Mouse (Mus musculus) ovary, postnatal 14 days (tissue): Measurements from ENCODE around the gene Ereg.

Experiments
- DNase-seq: peaks from one replicate; pipeline ENCODE4 v3.0.0; 2022; ENCODE audit warnings: low spot score

The Ereg gene

DNA sequence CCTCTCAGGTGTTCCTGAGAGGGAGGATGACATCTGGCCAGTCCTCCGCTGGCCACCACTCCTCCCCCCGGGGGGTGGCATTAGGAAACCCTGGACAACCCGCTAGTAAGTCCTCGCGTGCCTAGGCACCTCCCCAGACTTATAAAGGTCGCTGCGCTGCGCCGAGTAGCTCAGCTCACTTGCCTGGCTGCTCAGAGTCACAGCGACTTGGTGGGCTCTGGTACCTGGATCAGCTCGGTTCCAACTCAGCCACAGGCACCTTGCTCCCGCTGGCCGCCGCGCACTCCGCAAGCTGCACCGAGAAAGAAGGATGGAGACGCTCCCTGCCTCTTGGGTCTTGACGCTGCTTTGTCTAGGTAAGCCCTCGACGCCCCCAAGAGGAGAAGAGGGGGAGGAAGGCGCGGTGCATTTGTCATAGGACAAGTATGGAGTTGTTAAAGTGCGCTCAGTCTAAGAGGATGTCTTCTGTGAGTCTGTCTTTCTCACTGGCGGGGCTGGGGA, at the start of gene Ereg:
Gene Ereg (plus strand): TSS at position 173 of the 501 bp plus-strand sequence.
- no peak for DNase-seq

DNA sequence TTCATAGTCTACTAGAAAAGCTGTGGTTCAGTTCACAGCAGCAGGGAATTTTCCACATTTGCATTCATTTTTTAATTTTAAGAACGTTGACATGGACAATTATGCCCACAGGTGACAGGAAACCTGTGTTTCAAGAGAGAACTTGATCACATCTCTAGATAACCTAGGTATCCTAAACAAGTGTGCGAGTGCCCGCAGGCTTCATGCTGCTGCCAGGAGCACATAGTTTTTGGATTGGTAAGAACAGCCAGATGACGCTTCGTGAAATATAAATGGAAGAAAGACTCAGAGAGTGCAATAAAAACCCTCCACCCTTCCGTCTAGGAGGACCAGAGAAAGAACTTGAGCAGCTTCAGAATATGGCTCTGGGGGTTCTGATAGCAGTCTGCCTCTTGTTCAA, 47.3 kb upstream of the Ereg start, which contains the start of gene Epgn:
Gene Epgn (plus strand): TSS at position 301 of the 400 bp plus-strand sequence.
- DNase-seq = no peak

DNA sequence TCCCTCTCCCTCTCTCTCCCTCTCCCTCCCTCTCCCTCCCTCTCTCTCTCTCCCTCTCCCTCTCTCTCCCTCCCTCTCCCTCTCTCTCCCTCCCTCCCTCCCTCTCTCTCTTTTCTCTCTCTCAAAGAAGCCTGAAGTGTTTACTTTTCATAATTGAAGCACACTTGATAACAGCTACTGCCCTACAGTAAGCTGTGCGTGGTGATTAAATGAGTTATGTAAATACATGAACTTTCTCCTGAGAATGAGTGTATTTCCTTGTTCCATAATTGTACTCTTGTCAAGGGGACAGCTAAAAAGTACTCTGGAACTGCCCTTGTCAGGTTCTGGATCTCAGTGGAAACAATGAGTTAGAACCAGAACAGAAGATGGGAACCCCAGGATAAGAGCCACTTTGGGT, 46.6 kb upstream of the Ereg start:
- DNase-seq = no peak

DNA sequence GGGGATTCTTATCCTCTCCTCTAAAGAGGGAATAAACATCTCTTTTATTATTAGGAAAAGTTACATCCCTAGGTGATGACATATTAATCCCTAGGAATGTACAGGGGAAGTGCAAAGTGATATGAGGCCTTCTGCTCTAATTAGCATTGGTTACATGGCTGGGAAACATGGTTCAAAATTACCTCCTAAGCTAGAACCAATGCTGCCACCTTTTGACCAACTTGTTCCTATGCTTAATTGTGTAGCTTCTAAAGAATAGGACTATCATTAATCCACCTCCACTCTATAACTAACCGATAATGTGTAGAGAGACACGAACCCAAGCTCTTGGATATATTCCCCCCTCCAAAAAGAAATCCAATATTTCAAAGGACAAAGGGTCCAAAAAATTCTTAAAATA, 43.8 kb upstream of the Ereg start:
- DNase-seq = no peak

DNA sequence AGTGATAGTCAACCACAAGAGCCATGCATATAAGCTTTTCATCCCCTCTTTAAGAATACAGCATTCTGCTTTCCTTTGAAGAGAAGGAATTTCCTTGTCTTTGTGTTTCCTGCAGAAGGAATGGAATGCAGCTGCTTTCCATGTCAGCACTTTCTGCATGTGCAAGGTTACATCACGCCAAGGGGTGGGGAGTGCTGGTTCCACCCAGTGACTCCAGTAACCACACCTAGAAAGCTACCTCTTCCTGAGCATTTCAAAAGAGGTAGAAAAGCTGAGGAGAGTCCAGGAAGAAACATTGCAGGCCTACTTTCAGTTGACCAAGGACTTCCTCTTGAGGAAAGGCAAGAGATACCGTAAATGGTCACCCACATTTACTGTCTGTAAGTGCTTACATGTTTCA, 39.1 kb upstream of the Ereg start:
- no peak for DNase-seq

DNA sequence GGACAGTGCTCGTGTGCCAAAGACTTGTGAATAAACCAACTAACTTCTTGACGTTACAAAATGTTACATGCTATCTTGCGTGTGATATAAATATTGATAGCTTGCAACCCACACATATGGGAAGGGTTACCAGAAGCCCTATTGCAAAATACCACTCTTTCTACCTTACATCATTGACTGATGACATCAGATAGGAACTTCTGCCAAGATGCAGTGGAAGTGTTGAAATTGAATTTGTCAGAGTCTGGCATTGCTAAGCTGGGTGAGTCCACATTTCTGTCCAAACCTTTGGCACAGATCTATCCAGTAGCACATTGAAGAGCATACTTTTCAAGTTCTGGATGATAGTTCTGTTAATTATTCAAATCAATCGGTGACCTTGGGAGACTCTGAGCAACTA, 37.8 kb upstream of the Ereg start:
- no peak for DNase-seq

DNA sequence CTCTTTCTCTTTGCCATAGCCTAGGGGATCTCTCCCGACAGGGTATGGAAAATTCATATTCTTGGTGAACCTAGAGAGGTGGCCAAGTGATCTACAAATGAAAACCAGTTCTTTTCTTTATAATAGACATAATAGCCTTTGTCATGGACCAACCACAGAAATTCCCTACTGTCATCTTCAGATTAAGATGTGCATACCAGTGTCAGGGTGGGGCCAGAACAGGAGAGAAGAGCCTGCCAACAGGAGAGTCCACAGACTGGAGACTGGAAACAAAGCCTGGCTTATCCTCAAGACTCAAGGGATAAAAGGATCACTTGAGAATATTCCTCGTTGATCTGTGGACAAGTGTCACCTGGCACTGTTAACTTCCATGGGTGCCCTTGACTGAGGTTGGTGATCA, 36.7 kb upstream of the Ereg start:
- DNase-seq = no peak

DNA sequence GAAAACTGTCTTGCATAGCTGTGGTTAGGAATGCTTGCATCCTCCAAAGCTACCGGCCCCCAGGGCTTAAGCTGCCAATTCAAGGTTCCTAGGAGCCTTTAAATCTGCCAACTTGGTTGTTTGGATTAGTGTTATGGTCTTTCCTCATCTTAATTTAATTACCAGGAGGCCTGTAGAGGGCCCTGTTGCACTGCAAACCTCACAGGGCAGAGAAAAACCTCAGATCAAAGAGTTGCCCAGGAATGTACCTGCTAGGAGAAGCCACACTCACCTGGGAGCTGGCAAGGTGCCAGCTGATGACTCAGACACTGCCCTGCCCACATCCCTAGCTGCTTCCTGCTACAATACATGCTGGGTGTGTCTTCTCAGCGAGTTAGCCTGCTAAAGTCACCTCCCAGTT, 35.9 kb upstream of the Ereg start:
- DNase-seq = peak; percentile 54

DNA sequence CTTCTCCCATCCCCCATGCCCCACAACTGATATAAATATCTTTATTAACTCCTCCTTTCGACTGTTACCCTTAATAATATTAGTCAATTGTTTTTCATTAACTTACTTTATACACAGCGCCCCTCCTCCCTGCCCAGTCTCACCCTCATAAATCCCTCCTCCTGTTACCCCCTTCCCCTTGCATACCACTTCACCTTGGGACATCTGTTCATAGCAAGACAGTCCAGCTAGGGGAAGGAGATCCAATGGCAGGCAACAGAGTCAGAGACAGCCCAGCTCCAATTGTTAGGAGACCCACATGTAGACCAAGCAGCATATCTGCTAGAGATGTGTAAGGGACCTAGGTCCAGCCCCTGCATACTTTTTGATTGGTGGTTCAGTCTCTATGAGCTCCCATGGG, 35.5 kb upstream of the Ereg start:
- DNase-seq = no peak

DNA sequence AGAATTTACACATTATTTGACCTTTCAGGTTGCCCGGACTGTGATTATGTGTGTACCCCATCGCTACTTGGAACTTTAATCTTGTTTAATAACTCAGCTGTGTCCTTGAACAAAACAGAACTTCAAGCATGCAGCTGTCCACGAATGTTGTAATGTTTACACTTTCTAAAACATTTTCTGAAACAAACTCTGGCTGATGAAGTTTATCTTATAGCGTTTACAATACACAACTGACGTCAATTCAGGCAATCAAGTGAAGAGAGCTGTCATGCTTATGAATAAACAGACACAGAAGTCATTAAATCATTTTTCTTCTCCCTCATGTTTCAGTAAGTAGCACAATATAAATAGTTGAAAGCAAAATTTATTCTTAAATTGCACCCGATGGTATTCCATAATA, 26.4 kb upstream of the Ereg start:
- no peak for DNase-seq

DNA sequence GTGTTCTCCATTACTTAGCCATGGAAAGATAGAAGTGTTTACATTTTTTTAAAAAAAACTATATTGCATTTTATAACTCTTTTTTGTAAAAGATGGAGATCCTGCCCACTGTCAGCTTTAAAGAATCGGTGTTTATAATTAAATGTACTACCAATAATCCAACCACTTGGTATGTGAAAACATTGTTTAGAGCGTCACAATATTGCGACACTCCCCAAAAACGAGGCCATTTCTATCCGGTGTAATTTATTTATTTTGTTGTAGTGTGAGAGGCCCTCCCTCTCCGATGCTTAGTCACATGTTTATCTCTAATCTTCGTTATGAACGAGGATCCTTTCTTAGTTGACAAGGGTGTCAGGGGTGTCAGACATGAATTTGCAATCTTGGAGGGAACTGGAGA, 26.0 kb upstream of the Ereg start:
- DNase-seq = no peak

DNA sequence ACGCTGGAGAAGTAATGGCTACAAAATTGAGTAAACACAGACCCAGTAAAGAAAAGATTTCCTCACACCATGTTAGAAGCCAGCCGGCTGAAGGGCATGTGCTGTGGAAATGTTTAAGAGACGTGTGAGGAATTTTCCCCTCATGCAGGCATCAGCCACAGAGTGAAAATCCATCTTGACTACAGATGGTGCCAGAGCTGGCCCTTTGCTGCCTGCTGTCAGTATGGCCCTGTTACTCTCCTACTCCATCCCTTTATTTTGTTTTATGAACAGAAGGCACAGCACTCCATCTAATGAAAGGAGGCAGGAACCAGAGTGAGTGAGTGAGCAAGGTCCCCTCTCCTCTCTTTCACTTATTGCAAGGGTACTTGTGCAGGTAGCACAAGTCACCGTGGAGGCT, 2.1 kb upstream of the Ereg start:
- DNase-seq = no peak

DNA sequence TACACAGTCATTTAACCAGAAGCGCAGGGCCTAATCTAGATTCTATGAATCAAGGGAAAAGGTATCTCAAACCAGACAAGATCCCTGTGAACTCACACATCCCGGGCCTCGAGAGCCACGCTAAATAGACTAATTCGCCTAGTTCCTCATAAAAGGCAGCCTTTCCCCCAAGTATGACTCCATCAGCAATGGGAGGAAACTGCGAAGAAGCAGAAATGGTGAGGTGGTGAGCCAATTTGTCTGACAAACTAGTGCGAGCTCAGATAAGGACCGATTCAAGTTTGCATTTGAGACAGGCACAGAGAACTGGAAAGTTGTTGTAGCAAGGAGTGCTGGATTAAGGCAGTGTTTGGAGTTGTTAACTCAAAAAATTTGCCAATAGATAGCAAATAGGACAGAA, 796 bp upstream of the Ereg start:
- no peak for DNase-seq

DNA sequence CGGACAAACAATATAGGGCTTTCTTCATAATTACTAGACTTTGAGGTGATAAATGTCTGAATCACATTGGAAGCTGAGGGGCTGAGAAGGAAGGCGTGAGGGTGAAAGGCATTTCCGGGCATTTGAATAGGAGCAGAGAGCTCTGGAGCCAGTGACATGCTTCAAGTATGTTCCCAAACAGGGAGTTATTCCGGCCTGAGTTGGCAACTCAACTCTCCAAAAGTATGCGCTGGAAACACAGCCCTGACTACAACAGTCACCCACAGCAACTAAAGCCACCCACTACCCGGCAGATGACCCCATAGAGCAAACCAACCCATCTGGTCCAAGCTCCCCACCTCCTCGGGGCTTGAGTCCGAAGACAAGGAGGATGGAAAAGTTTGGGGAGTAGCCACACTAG, 396 bp upstream of the Ereg start:
- DNase-seq = no peak

DNA sequence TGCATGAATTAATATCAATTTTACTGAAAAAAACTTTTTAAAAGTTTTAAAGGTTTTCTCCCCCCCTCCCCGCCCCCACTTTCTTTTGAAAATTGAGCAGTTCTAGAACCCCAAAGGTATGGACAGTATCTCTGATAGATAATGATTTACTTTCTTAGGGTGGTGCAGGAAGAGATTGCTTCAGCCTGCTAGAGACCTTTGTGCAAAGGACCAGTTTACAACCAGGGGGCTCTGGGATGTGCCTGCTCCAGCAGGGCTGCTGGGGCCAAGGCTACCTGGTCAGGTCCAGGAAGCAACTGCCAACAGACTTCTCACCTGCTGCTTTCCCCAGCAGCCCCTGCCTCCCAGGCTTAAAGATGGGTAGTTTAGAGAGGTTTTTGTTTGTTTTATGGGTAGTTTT, 599 bp downstream of the Ereg start:
- DNase-seq = no peak

DNA sequence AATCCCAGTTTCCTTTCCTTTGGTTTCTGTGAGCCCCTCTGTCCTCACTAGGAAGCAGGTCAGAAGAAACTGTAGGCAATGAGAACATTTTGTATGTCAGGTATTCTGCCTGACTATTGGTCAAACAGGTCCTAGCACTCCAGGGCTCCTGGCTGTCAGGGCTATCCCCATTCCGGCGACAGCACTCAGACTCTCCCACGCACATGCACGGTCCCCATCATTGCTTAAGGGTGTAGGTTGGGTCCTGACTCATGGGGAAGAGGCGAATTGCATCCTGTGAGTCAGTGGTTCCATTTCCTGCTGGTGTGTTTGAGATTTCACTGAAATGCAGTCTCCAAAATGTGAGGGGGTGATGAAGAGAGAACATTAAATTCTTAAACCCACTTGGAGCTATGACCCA, 8.6 kb downstream of the Ereg start:
- no peak for DNase-seq

DNA sequence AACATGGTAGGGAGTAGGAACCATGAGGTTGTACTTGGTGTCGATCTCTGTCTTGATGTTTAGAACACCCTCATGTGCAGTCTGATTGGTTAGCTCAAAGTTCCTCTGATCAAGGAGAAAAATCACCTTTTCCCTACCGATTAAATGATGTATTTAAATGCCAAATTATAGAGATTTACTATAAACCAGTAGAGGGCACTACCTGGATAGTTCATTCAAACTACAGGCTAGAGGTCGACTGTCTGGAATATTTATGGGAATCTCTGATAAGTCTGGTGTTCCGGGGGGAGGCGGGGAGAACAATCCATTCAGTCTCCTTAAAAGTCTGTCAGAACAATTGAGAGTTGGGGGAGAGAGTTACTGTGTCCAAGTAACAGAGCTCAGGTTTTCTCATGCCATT, 10.9 kb downstream of the Ereg start:
- DNase-seq = no peak

DNA sequence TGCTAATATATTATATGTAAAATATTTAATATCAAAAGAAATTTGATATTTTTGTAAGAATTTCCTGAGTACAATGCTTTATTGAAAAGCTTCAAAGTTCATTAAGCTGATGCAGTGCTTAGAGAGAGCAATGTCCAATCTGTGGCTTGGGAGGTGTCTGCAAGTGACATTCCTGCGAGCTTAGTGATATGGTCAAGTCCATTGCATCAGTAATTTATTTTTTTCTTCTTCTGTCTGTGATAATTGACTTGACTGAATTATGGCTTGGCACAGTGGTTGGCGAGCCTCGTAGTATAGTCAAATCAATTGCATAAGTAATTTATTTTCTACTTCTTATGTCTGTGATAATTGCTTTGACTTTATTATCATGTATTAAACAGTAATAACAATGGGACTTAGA, 15.9 kb downstream of the Ereg start:
- DNase-seq = no peak

DNA sequence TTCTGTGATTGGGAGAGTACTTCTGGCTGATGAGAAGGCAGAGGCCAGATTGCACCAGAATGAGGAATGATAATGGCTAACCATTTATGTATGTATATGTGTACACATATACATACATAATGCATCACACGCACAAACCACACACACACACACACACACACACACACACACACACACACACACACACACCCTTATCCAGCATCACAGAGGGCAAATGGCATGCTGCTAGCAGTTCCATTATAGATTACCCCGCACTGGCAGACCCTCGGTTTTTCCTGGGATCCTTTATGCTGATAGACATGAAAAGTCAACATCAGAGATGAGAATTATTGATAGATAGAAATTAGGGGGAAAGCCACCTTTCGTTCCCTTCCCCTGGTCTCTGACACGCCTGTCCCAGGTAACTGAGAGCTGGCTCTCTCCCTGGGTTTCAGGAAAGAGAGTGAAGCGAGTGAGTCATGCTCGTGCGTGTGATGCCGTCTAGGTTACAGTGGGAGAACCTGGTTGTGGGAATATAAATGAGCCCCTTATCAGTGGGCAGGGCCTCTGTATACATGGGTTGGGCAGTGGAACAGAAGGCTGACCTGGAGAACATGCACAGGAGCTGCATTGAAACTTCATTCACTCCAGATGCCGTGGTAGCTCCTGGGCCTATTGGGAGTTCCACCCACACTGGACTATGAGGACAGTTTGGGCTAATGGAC, 23.6 kb downstream of the Ereg start:
- no peak for DNase-seq

DNA sequence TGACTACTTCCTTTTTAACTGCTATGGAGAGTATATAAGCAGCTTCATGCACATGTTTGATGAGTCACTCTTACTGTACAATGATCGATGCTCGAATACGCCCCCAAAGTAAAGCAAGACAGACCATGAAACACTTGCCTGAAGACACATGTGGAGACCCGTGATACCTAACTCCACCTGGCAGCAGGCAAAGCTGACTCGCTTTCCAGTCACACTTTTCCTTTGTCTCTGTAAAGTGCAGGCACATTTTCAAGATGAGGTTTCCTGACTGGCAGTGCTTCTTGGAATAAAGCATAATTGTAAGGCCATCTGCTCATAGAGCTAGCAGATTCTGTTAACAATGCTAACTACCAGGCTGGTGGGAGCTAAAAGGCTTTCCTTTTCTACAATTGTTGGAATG, 27.3 kb downstream of the Ereg start:
- DNase-seq = no peak

DNA sequence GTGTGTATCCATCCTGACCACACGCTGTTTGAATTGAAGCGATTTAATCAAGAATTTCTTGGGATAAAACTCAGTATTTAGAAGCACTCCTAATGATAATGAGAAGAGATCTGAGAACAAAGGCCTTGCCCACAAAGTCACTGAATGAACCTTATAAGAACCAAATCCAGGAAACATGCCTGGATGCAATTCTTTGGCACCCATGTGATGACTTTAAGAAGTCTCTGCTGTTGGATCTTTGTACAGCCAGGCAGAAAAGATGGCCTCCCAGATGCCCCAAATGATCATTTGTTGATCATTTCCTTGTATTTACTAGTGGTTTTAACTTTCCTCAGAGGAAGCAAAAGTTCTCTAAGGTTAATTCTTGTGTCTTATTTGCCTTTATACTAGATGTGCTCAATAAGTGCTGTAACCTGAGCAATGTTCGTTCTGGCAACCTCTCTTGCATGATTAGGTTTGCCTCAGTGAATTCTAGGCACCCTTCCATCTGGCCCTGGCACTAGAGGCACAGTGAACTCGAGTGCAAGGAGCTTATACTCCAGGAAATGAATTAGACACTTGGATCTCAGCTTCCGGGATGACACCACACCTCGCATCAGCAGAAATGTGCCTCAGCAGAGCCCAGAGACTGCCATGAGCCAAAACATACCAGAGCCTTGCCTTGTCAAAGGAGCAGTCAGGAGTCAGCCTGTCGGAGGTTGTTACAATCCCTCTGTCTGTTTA, 29.7 kb downstream of the Ereg start:
- peak; percentile 7 for DNase-seq

DNA sequence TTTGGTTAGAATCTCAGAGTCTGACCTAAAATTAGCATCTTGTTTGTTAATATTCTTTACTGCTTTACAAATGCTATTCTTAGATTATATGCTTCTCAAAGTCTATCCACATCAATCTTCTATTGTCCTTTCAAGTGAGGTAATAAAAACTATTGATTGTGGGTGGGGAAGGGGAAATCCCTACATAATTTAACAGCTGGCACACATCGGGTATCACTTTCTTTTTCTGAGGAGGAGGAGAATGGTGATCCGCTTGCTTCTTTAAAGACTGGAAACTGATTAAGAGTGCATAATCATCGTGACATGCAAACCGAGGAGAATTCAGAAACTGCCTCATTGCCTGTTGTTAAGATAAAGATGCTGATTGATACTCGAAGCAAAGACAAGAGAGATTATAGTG, 31.8 kb downstream of the Ereg start:
- no peak for DNase-seq

DNA sequence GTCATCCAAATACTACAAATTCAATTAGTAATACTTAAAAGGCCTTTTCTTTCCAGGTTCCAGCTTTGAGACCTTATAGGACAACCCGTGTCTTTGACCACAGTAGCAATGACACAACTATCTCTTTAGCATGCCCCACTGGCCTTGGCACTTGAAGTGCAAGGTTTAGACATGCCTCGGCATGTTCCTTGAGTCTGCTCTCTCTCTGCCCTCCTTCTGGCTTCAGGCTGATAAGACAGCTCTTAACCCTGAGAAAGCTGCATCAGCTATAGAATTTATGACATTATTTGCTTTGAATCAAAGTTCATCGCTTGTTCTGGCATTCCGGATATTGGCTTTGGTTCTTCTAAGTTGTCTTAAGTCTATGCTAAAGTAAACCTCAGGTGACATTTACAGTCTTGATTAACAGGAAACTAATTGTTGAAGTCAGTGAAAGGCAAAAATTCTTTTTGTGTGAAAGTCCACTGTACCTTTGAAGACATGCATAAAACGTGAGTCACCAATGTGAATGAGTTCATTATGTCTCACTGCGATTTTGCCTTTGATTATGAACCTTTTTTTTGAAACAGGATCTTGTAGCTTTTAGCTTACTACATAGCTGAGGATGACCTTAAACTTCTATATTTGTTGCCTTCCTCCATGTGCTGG, 35.7 kb downstream of the Ereg start:
- DNase-seq = no peak
